10 mouse cellular contexts compared by ENCODE assay signal in the genomic region with DNA sequence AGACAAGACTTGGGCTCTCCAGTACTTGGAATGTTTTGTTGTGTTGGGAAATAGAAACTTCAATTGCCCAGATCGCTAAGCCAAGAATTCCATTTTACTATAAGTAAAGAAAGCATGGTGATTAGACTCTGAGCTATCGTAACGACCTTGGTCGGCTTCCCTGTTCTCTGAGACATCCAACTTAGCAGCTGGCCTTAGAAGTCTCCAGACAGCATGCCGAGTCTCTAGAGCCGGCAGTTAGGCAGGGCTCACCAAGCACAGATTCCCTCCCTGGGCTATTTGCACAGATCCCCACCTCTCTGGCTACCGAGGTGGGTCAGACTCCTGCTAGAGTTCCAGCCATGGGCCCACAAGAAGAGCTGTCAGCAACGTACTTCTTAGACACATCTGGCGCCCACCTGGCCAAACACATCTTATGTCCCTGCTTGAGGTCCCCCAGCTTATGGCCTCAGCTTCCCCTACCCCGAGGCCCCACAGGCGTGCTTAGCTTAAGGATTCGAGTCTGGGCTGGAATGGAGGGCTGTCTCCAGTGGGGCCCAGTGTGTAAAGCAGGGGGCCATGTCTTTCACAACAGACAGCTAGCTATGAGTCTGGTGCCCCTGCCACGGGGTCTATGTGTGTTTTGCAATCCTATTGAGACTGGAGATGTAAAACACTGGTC. TPM values are rescaled to one million over a fixed set of nuclear protein-coding genes. Genes with fewer than 3 reads are reported as not detected.
DNase-seq lines count a peak whose midpoint lies in the region; ATAC-seq and TF ChIP-seq lines count a peak whose summit lies in the region.
"Had no signal": no experiment of that assay in that cellular context is flagged by ENCODE, and none has a peak within 500 bp of the region (broad histone marks: within the 10 kb centered on the region; RNA-seq: fewer than 3 reads in every experiment).

No protein-coding gene starts in this region.

- TF ChIP-seq CTCF in heart, postnatal 0 days (IDR thresholded peaks at IDR 0.05; ENCODE audit: low read depth): no peak
- no peak for TF ChIP-seq CTCF in stomach, postnatal 0 days (IDR thresholded peaks at IDR 0.05; ENCODE audit: low read depth)

- 41% methylated on average over 13 of the region's 13 CpGs for WGBS in neural tube, embryonic 15.5 days
- 28% methylated on average over 13 of the region's 13 CpGs for WGBS in heart, postnatal 0 days
- WGBS in stomach, postnatal 0 days: 15% methylated on average over 13 of the region's 13 CpGs

- peaks cover 80% of the 10 kb centered on the region for H3K4me1 ChIP-seq in neural tube, embryonic 15.5 days
- peaks cover 87% of the 10 kb centered on the region for H3K4me1 ChIP-seq in heart, postnatal 0 days (ENCODE audit: control insufficient read depth, insufficient read depth)
- peaks cover 22% of the 10 kb centered on the region for H3K4me1 ChIP-seq in stomach, postnatal 0 days (replicated peaks; ENCODE audit: control insufficient read depth, insufficient read depth)

- no peak for ATAC-seq in neural tube, embryonic 15.5 days (ENCODE audit: low FRiP score)
- no peak for ATAC-seq in heart, postnatal 0 days (ENCODE audit: insufficient read depth, low read depth)
- ATAC-seq in stomach, postnatal 0 days (ENCODE audit: low FRiP score, low TSS enrichment): no peak

- no peaks in the 10 kb centered on the region for H3K36me3 ChIP-seq in neural tube, embryonic 15.5 days
- no peaks in the 10 kb centered on the region for H3K36me3 ChIP-seq in heart, postnatal 0 days (replicated peaks; ENCODE audit: control insufficient read depth, insufficient read depth, low read length)
- no peaks in the 10 kb centered on the region for H3K36me3 ChIP-seq in stomach, postnatal 0 days (ENCODE audit: control insufficient read depth, insufficient read depth, low read length)

- H3K9me3 ChIP-seq in neural tube, embryonic 15.5 days (replicated peaks): no peaks in the 10 kb centered on the region
- H3K9me3 ChIP-seq in heart, postnatal 0 days (replicated peaks; ENCODE audit: control insufficient read depth, low read length): no peaks in the 10 kb centered on the region
- no peaks in the 10 kb centered on the region for H3K9me3 ChIP-seq in stomach, postnatal 0 days (ENCODE audit: control insufficient read depth, low read length)

- no peak overlapping the region for H3K27ac ChIP-seq in neural tube, embryonic 15.5 days (replicated peaks)
- peak overlapping the region; percentile 72 for H3K27ac ChIP-seq in heart, postnatal 0 days (ENCODE audit: low read depth)
- H3K27ac ChIP-seq in stomach, postnatal 0 days (replicated peaks): peak overlapping the region; percentile 83
- H3K27ac ChIP-seq: left cerebral cortex, adult 2 months had no signal

- H3K4me2 ChIP-seq in neural tube, embryonic 15.5 days: no peak overlapping the region
- no peak overlapping the region for H3K4me2 ChIP-seq in heart, postnatal 0 days (ENCODE audit: low read depth, low read length)
- peak overlapping the region; percentile 17; the same call in 1 of the 2 replicates for H3K4me2 ChIP-seq in stomach, postnatal 0 days (replicated peaks; ENCODE audit: low read depth)

- no peak overlapping the region for H3K4me3 ChIP-seq in neural tube, embryonic 15.5 days (replicated peaks)
- no peak overlapping the region for H3K4me3 ChIP-seq in heart, postnatal 0 days (ENCODE audit: low read depth, low read length)
- no peak overlapping the region for H3K4me3 ChIP-seq in stomach, postnatal 0 days (ENCODE audit: low read depth, low read length)
- H3K4me3 ChIP-seq: left cerebral cortex, adult 2 months had no signal

- H3K27me3 ChIP-seq in neural tube, embryonic 15.5 days (replicated peaks): peaks cover 14% of the 10 kb centered on the region; the same call in 1 of the 2 replicates
- H3K27me3 ChIP-seq in heart, postnatal 0 days (ENCODE audit: control insufficient read depth, insufficient read depth, low read length): no peaks in the 10 kb centered on the region
- H3K27me3 ChIP-seq in stomach, postnatal 0 days (ENCODE audit: control insufficient read depth, insufficient read depth, low read length): no peaks in the 10 kb centered on the region

- no peak for TF ChIP-seq EP300 in heart, postnatal 0 days (IDR thresholded peaks at IDR 0.05; ENCODE audit: low read depth)
- no peak for TF ChIP-seq EP300 in stomach, postnatal 0 days (optimal IDR thresholded peaks at IDR 0.05)

- peak; percentile 94 for DNase-seq in heart, adult 11 months
- no peak for DNase-seq in heart, postnatal 4 days
- peak; percentile 70 for DNase-seq in neural tube, embryonic 10.5 days (ENCODE audit: extremely low spot score, low spot score)
- DNase-seq in heart, postnatal 0 days (ENCODE audit: low spot score): peak; percentile 38
- no peak for DNase-seq in stomach, postnatal 0 days (ENCODE audit: low spot score)
- DNase-seq in frontal cortex, postnatal 14 days (ENCODE audit: low spot score in 2 of 2): no peak
- DNase-seq in testis, postnatal 10 days (ENCODE audit: low spot score): no peak
- DNase-seq: cerebellum, adult 9-11 months had no signal

- H3K9ac ChIP-seq in neural tube, embryonic 15.5 days (replicated peaks): no peak overlapping the region
- no peak overlapping the region for H3K9ac ChIP-seq in heart, postnatal 0 days (replicated peaks; ENCODE audit: low read depth, low read length)
- H3K9ac ChIP-seq in stomach, postnatal 0 days (ENCODE audit: low read length): peak overlapping the region; percentile 35; the same call in 1 of the 2 replicates

RNA-seq across cellular contexts. Expression of gene Sulf2, which starts 6.7 kb away (rescaled TPM):
- total RNA-seq in heart, postnatal 4 days (2021): 100 to 1,000 TPM; 124 to 129 TPM
- 118 and 123 TPM in 2 replicates for polyA plus RNA-seq in neural tube, embryonic 15.5 days (2015; fragmentation: Nextera tagmentation; extraction: Ambion mirVana)
- 86.5 and 94.0 TPM in 2 replicates for total RNA-seq in heart, postnatal 0 days (2014; rRNA removed; ENCODE audit: low replicate concordance)
- polyA plus RNA-seq in heart, postnatal 0 days (2015; fragmentation: Nextera tagmentation; extraction: Ambion mirVana): 51.9 and 54.8 TPM in 2 replicates
- 44.2 and 49.1 TPM in 2 replicates for polyA plus RNA-seq in stomach, postnatal 0 days (2015; fragmentation: Nextera tagmentation; extraction: Ambion mirVana)

Comparison
In these comparisons a context has a peak if more than half of its experiments do, and no peak if none do; other contexts are left out.
1. DNase-seq: peak in heart, adult 11 months (single experiment), neural tube, embryonic 10.5 days (single experiment) and heart, postnatal 0 days (single experiment); none in heart, postnatal 4 days (single experiment), stomach, postnatal 0 days (single experiment), frontal cortex, postnatal 14 days (0 of 2) and testis, postnatal 10 days (single experiment).